Mouse (Mus musculus): ENCODE measurements around the gene Inhbe.

DNA sequence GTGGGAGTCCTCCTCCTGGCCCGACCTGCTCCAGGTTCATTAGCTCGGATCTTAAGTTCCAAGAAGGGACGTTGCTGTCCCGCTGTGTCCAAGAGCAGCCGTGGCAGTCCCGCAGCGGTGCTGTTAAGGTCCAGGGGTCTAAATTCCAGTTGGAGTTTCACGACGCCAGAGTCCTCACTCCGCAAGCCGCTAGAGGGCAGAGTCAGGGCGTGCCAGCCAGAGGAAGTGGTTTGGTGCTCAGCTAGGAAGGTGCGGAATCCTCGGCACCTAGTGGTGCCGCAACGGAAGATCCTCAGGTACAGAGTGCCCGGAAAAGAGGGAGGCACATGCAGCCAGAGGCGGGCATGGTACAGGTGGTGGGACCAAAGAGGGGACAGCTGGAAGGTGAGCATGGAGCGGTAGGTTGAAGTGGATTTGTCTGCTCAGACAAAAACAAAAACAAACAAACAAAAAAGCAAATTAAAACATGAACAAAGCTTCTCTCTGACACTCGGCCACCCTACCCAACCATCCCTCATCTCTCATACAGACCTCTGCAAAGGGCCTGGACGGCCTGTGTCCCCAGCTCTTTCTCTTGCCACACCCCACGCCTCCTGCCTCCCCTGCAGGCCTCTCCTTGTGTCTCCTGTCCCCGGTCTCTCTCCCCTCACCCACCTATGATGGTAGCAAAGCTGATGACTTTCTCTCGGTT, 3.5 kb downstream of the Inhbe start:
- TF ChIP-seq ZNF384 (IDR thresholded peaks at IDR 0.05; ENCODE audit: low read depth, low read length) (no peak), MAFK (IDR thresholded peaks at IDR 0.05; ENCODE audit: insufficient read depth, low read depth, low read length) (no peak)
